Mouse (Mus musculus) stomach, postnatal 0 days (tissue): ENCODE measurements around the gene Ghdc. TPM values are rescaled to one million over a fixed set of nuclear protein-coding genes. Genes with fewer than 3 reads are reported as not detected.

Experiments
- ATAC-seq: fragments of 200-750 bp; cut with Nextera tagmentation; 2 replicates; pipeline ENCODE4 v1.8.0; 2017; ENCODE audit not compliant: low FRiP score, low TSS enrichment
- DNase-seq: peaks from one replicate; pipeline ENCODE4 v3.0.0-alpha.2; 2016; ENCODE audit warnings: low spot score
- H3K27ac ChIP-seq: fragments of 300-500 bp; sonication (generic); replicated peaks from 2 replicates; pipeline ENCODE4 v1.5.1; 2014; ENCODE audit warnings: mild to moderate bottlenecking, control low read depth
- H3K27me3 ChIP-seq: fragments of 300-500 bp; sonication (generic); 2 replicates; pipeline ENCODE4 v1.6.1; 2014; ENCODE audit warnings: low read length; ENCODE audit not compliant: control insufficient read depth, insufficient read depth
- H3K36me3 ChIP-seq: fragments of 300-500 bp; sonication (generic); 2 replicates; pipeline ENCODE4 v1.6.1; 2014; ENCODE audit warnings: low read length, mixed read lengths; ENCODE audit not compliant: control insufficient read depth, insufficient read depth
- H3K4me1 ChIP-seq: fragments of 300-500 bp; sonication (generic); replicated peaks from 2 replicates; pipeline ENCODE4 v1.6.1; 2014; ENCODE audit warnings: antibody characterized with exemption; ENCODE audit not compliant: control insufficient read depth, insufficient read depth
- H3K4me2 ChIP-seq: fragments of 300-500 bp; sonication (generic); replicated peaks from 2 replicates; pipeline ENCODE4 v1.6.1; 2014; ENCODE audit warnings: low read depth, mild to moderate bottlenecking, control low read depth, moderate library complexity
- H3K4me3 ChIP-seq: fragments of 300-500 bp; sonication (generic); 2 replicates; pipeline ENCODE4 v1.5.1; 2014; ENCODE audit warnings: low read depth, low read length, control low read depth
- H3K9ac ChIP-seq: fragments of 300-500 bp; sonication (generic); 2 replicates; pipeline ENCODE4 v1.6.1; 2014; ENCODE audit warnings: mild to moderate bottlenecking, low read length, control low read depth, mixed read lengths
- H3K9me3 ChIP-seq: fragments of 300-500 bp; sonication (generic); 2 replicates; pipeline ENCODE4 v1.6.1; 2016; ENCODE audit warnings: low read length; ENCODE audit not compliant: control insufficient read depth
- CTCF ChIP-seq: IDR thresholded peaks from 2 replicates; pipeline ENCODE4 v1.5.1; 2016; ENCODE audit warnings: antibody characterized with exemption, low read depth, mild to moderate bottlenecking, moderate library complexity
- EP300 ChIP-seq: optimal IDR thresholded peaks from 2 replicates; pipeline ENCODE3; 2016; ENCODE audit warnings: antibody characterized with exemption
- WGBS: fragments of 180-500 bp; shearing (Covaris S2); extraction: QIAGEN DNeasy Blood & Tissue Kit; methylation state at CpG from one replicate; pipeline ENCODE4 v1.1.7; 2014; 5-methylcytosine and 5-hydroxymethylcytosine counted together
- polyA plus RNA-seq: library from polyadenylated mRNA; unstranded; fragments of >200 nt; fragmentation: Nextera tagmentation; extraction: Ambion mirVana; gene quantifications from 2 replicates; pipeline ENCODE4 v1.2.1, GENCODE M21; 2015

Gene Ghdc
- polyA plus RNA-seq = 3.6 and 3.9 TPM in 2 replicates

- DNase-seq (peak; percentile 90), ATAC-seq (peak; percentile 65)
- 12% methylated on average over 17 of the region's 17 CpGs for WGBS
- 0 out of 2 replicates have a peak, but pooled peaks cover 3% of the 10 kb centered on the region for H3K4me1 ChIP-seq
- no peaks in the 10 kb centered on the region for H3K27me3 ChIP-seq
- no peaks in the 10 kb centered on the region for H3K9me3 ChIP-seq
- TF ChIP-seq CTCF (no peak), EP300 (no peak)
- H3K27ac ChIP-seq = peak within 1 kb of the TSS; percentile 45; the same call in 1 of the 2 replicates
- peak within 1 kb of the TSS; percentile 59 for H3K4me2 ChIP-seq
- peak within 1 kb of the TSS; percentile 63 for H3K4me3 ChIP-seq
- H3K36me3 ChIP-seq = no peaks in the 10 kb centered on the region
- H3K9ac ChIP-seq = peak within 1 kb of the TSS; percentile 70
Measured at GRCm38 (mm10) chr11:100770646-100771408, at the start of gene Ghdc. Gene Ghdc (minus strand): TSS chr11:100770957.

DNA sequence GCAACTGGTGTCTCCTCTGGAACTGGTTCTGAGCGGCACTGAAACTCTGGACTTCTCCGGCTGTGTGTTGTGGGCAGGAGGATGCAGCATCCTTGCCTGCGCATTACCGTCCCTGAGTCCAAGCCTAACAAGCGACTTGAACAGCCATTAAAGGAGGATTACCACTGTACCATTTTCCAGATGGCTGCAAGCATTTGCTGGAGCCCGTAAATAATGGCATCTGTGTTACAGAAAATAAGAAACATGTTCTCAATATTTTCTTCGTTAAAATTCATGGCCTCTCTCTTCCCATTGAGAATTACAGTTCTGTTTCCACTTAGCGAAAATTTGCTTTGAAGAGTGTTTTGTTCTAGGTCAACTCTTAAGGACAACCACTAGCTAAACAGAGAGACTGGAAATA, 49.3 kb upstream of the Ghdc start:
- ATAC-seq (no peak), DNase-seq (no peak)
- no peak for TF ChIP-seq EP300
- no peak for TF ChIP-seq CTCF
- no peak overlapping the region for H3K9ac ChIP-seq
- no peaks in the 10 kb centered on the region for H3K9me3 ChIP-seq
- no peak overlapping the region for H3K4me3 ChIP-seq
- WGBS = 87% methylated on average over 8 of the region's 8 CpGs
- H3K4me1 ChIP-seq = peaks cover 3% of the 10 kb centered on the region
- no peak overlapping the region for H3K27ac ChIP-seq
- no peak overlapping the region for H3K4me2 ChIP-seq
- no peaks in the 10 kb centered on the region for H3K27me3 ChIP-seq
- H3K36me3 ChIP-seq = no peaks in the 10 kb centered on the region

DNA sequence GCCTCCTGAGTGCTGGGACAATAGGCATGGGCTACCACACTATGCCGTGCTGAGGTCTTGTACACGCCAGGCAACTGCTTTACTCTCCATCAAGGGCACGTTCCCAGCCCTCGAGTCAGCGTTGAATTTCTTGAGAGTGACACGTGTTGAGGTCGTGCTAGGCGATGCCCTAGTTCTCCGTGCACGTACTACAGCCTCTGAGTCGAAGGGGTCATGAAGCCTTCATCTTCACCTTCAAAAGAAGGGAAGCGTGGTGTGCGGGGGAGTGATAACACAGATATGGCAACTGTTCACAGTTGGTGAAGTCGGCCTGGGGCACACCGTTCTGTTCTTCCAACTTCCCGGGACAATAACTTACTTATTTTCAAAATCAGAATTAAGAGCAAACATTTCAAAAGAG, 48.9 kb upstream of the Ghdc start:
- WGBS = 86% methylated on average over 16 of the region's 16 CpGs
- no peak overlapping the region for H3K4me3 ChIP-seq
- ATAC-seq (no peak), DNase-seq (no peak)
- TF ChIP-seq CTCF (no peak), EP300 (no peak)
- H3K36me3 ChIP-seq = no peaks in the 10 kb centered on the region
- no peak overlapping the region for H3K27ac ChIP-seq
- no peak overlapping the region for H3K9ac ChIP-seq
- no peak overlapping the region for H3K4me2 ChIP-seq
- no peaks in the 10 kb centered on the region for H3K27me3 ChIP-seq
- H3K9me3 ChIP-seq = no peaks in the 10 kb centered on the region
- H3K4me1 ChIP-seq = peaks cover 3% of the 10 kb centered on the region

DNA sequence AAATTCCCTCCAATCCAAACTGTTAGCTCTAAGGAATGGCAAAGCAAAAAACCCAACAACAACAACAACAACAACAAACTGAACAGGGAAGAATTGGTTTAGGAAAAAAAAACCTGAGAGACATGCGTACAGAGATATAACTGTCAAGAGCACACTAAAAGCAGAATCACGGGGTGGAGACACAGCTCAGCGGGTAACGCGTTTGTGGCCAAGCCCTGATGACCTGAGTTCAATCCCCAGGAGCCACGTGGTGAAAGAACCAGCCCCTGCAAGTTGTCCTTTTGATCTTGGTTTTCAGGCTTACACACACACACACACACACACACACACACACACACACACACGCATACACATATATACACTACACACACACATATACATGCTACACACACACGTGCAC, 48.3 kb upstream of the Ghdc start:
- H3K9ac ChIP-seq = no peak overlapping the region
- no peaks in the 10 kb centered on the region for H3K36me3 ChIP-seq
- no peak overlapping the region for H3K4me2 ChIP-seq
- peaks cover 3% of the 10 kb centered on the region for H3K4me1 ChIP-seq
- H3K9me3 ChIP-seq = no peaks in the 10 kb centered on the region
- DNase-seq (no peak), ATAC-seq (no peak)
- no peaks in the 10 kb centered on the region for H3K27me3 ChIP-seq
- no peak overlapping the region for H3K4me3 ChIP-seq
- WGBS = 65% methylated on average over 8 of the region's 8 CpGs
- no peak overlapping the region for H3K27ac ChIP-seq
- TF ChIP-seq EP300 (no peak), CTCF (no peak)

DNA sequence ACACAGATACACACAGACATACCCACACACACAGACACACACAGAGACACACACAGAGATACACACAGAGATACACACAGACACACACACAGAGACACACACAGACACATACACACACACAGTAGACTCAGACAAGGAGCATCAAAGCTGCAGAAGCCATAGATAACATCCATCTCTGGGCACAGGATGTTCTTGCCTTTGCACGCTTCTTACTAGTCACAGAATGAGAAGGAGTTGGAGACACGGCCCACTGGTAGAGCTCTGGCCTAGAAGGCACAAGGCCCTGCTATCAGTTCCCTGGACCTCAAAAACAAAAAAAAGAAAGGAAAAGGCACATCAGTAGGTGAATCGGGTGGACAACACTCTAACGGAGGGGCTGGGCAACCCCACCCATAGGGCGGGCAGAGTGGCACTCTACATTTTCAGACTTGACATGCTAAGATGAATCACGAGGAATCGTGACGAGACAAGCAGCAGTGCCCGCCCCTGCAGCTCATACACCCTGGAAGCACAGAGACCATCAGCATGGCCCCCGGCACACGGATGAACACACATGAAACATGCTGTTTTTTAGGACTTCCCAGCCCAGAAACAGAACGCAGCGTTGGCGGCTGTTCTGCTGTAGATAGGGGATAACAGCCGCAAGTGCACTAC, 47.7 kb upstream of the Ghdc start:
- peaks cover 3% of the 10 kb centered on the region for H3K4me1 ChIP-seq
- no peak overlapping the region for H3K27ac ChIP-seq
- WGBS = 64% methylated on average over 15 of the region's 15 CpGs
- no peak overlapping the region for H3K9ac ChIP-seq
- no peak for DNase-seq
- H3K9me3 ChIP-seq = no peaks in the 10 kb centered on the region
- TF ChIP-seq EP300 (no peak), CTCF (no peak)
- H3K4me2 ChIP-seq = no peak overlapping the region
- H3K4me3 ChIP-seq = no peak overlapping the region
- ATAC-seq = no peak
- no peaks in the 10 kb centered on the region for H3K36me3 ChIP-seq
- H3K27me3 ChIP-seq = no peaks in the 10 kb centered on the region

DNA sequence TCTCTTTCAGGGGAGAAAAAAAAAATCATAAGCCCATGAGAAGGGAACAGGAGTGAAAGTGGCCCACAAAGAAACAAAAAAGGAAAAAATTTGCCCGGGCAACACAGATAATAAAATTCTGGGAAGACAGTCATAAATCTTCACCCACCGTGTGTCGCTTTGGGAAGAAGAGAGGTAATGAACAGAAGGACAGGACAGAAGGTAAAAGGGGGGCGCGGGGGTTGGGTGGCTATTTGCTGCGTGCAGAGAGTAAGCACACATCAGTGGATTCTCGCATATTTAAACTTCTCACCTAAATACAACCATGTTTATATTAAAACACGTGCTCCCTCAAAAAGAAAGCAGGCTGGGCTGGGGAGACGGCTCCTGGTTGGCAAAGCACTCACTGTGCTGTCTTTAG, 46.6 kb upstream of the Ghdc start:
- H3K4me3 ChIP-seq = no peak overlapping the region
- no peak overlapping the region for H3K4me2 ChIP-seq
- ATAC-seq (no peak), DNase-seq (no peak)
- 50% methylated on average over 9 of the region's 9 CpGs for WGBS
- TF ChIP-seq EP300 (no peak), CTCF (no peak)
- no peak overlapping the region for H3K9ac ChIP-seq
- peaks cover 3% of the 10 kb centered on the region for H3K4me1 ChIP-seq
- no peaks in the 10 kb centered on the region for H3K36me3 ChIP-seq
- no peaks in the 10 kb centered on the region for H3K27me3 ChIP-seq
- H3K9me3 ChIP-seq = no peaks in the 10 kb centered on the region
- H3K27ac ChIP-seq = no peak overlapping the region
